Mouse (Mus musculus) ES-E14 (cell line): ENCODE data around the gene Echs1.

Experiments
- CHD2 ChIP-seq: IDR thresholded peaks from 2 replicates; pipeline ENCODE4 v1.6.1; 2014; ENCODE audit warnings: mild to moderate bottlenecking, low read depth, low read length, inconsistent platforms
- HCFC1 ChIP-seq: IDR thresholded peaks from 2 replicates; pipeline ENCODE4 v1.6.1; 2012; ENCODE audit warnings: low read length, inconsistent platforms, borderline replicate concordance; ENCODE audit not compliant: insufficient read depth
- MAFK ChIP-seq: IDR thresholded peaks from 2 replicates; pipeline ENCODE4 v1.6.1; 2014; ENCODE audit warnings: mild to moderate bottlenecking, low read depth, low read length, inconsistent platforms; ENCODE audit not compliant: insufficient read depth
- ZC3H11A ChIP-seq: IDR thresholded peaks from 2 replicates; pipeline ENCODE4 v1.6.1; 2012; ENCODE audit warnings: low read depth, mild to moderate bottlenecking, inconsistent platforms, low read length, borderline replicate concordance

- no peak for TF ChIP-seq MAFK
- no peak for TF ChIP-seq HCFC1
- TF ChIP-seq CHD2 = no peak
- no peak for TF ChIP-seq ZC3H11A
These were observed 55.1 kb downstream of the Echs1 start for GRCm38 (mm10) chr7:140060936-140061831.
